Mouse (Mus musculus): ENCODE measurements at regions not wholly inside any gene's neighbourhood (a gene's known extent, or its start where the extent isn't known, plus 50 kb on each side); places are given as distances from the start of the nearest gene placed in this dataset.

DNA sequence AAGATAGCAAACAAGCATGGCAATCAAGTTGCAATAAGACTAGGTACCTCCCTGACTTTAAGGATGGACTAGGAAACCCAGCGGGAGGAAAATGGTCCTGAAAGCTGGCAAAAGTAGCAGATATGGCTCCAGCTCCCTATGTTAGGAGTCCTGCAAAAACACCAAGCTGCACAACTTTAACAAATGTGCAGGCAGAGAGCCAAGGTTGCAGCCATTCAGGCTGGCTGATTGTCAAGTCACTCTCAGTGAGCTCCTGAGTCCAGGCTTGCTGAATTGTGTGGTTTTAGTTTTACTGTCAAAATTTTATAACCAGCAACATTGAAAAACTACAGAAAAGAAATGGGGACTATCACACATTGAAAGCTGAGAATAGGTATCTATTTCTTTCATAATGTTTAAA lies 1122.8 kb upstream of the Slc10a2 start:
- Histone ChIP-seq H3K27me3 (no peaks in the 10 kb centered on the region), H3K36me3 (no peaks in the 10 kb centered on the region), H3K9me3 (no peaks in the 10 kb centered on the region), H3K4me1 (no peaks in the 10 kb centered on the region), H3K4me3 (no peak overlapping the region), H3K9ac (no peak overlapping the region), H3K27ac (no peak overlapping the region), H3K4me2 (replicated peaks) (no peak overlapping the region)
- no peak for ATAC-seq (ENCODE audit: insufficient number of reproducible peaks, insufficient read depth, low FRiP score, low TSS enrichment)
- 80% methylated on average over 1 of the region's 1 CpGs for WGBS

DNA sequence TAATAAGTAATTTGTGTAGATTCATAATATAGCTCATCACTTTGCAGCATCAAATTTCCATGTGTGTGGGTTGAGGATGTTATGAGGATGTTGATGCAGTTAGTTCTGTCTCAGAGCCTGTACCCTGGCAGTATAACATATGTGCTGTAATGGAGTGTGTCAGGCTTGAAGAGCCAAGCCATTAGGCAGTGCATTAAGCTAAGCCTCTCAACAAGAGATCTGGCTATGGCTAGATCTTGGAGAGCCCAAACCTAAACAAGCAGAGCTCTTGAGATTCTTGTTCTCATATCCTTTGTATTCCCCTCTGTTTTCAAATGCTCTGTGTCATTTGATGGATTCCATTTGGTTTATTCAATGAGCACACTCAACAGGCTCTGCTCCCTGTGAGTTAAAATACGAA lies 1120.0 kb upstream of the Slc10a2 start:
- Histone ChIP-seq H3K4me2 (replicated peaks) (no peak overlapping the region), H3K4me3 (no peak overlapping the region), H3K9ac (no peak overlapping the region), H3K9me3 (no peaks in the 10 kb centered on the region), H3K27me3 (no peaks in the 10 kb centered on the region), H3K36me3 (no peaks in the 10 kb centered on the region), H3K4me1 (no peaks in the 10 kb centered on the region), H3K27ac (no peak overlapping the region)
- WGBS, result 94% methylated on average over 1 of the region's 1 CpGs
- no peak for ATAC-seq (ENCODE audit: insufficient number of reproducible peaks, insufficient read depth, low FRiP score, low TSS enrichment)

DNA sequence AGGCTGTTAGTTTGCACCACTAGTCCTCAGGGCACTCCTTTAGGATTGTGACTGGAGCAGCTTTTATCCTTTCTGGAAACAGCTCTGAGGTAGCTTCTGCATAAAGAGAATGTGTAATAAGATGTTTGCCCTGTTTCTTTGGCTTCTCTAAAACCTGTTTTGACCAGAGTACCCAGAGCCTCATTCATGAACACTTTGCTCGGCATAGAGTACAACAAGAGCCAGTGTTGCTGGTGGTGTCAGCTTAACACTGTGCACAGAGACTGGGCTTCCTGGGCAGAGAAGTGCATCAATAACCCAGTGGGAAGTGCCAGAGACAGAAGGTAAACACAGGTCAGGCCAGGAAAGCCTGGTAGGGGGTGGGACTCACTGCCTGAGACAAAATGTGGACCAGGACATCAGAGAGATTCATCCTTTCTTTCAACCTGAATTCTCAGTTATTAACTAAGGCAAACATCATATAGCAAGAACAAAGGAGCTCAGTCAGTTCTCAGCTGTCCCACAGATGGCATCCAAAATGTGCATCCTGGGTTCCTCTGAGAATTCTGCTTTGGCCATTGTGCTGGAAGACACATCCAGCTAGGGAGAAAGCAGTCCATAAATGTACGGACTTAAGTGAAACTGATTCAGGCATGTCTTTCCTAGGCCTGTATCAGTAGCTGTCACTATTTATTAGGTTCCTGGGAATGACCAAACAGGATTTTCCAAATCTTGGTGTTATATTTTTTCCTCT lies 1102.6 kb upstream of the Slc10a2 start:
- Histone ChIP-seq H3K9me3 (no peaks in the 10 kb centered on the region), H3K4me2 (replicated peaks) (no peak overlapping the region), H3K27me3 (no peaks in the 10 kb centered on the region), H3K4me1 (no peaks in the 10 kb centered on the region), H3K36me3 (no peaks in the 10 kb centered on the region), H3K9ac (no peak overlapping the region), H3K27ac (no peak overlapping the region), H3K4me3 (no peak overlapping the region)
- 32% methylated on average over 2 of the region's 2 CpGs for WGBS
- ATAC-seq (ENCODE audit: insufficient number of reproducible peaks, insufficient read depth, low FRiP score, low TSS enrichment), result no peak

DNA sequence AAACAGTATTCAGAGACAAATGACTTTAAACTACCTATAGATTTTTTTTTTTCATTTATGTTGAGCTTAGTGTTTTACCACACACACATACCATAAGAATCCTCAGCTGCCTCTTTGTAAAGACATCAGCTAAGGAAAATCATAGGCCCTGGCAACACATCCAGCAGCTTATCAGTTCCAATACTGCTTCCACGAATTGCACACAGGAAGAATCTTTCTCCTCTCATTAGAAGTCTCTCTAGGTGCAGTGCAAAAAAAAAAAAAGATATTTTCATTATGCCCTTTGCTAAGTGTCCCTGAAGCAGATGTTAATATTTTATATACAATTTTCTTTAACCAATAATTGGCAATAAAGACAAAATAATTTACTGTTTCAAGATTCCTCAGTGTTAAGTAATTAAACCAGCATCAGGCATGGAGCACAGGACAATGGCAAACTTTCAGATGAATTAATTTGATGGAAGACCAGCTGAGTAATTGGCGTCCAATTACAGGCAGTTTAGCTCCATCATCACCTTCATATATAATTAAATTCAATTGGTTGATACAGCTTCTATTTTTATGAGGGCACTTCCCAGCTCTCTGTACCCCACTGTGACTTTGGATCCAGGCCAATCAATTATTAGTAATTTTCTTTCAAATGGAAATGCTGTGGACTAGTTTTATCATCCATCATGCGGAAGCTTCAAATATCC lies 1099.0 kb upstream of the Slc10a2 start:
- no peak for ATAC-seq (ENCODE audit: insufficient number of reproducible peaks, insufficient read depth, low FRiP score, low TSS enrichment)
- 75% methylated on average over 3 of the region's 3 CpGs for WGBS

DNA sequence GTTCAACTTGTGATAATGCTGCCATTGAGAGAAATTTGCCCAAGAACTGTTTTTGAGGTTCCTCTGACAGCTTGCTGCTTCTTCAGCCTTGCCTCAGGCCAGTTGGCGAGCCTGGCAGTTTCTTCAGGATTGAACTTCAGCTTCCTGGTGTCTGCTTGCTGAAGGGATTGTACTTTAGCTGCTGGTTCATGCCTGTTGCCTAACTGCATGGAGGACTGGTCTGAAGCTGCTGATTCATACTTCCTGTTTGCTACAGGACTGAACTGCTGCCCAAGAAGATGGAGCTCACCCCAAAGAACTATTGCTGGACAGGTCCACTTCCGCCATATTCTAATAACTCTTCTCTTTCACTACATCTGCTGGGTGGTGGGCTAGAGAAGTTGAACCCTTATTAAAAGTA lies 1086.3 kb upstream of the Slc10a2 start:
- Histone ChIP-seq H3K4me3 (no peak overlapping the region), H3K4me2 (replicated peaks) (no peak overlapping the region), H3K27me3 (no peaks in the 10 kb centered on the region), H3K27ac (no peak overlapping the region), H3K36me3 (no peaks in the 10 kb centered on the region), H3K9ac (no peak overlapping the region), H3K4me1 (no peaks in the 10 kb centered on the region), H3K9me3 (no peaks in the 10 kb centered on the region)
- no peak for ATAC-seq (ENCODE audit: insufficient number of reproducible peaks, insufficient read depth, low FRiP score, low TSS enrichment)
- WGBS, result 80% methylated on average over 2 of the region's 2 CpGs

More for the DNA sequence above, 1099.0 kb upstream of the Slc10a2 start:
- no peaks in the 10 kb centered on the region for H3K4me1 ChIP-seq
- no peak overlapping the region for H3K9ac ChIP-seq
- H3K4me2 ChIP-seq (replicated peaks), result no peak overlapping the region
- no peak overlapping the region for H3K4me3 ChIP-seq
- no peaks in the 10 kb centered on the region for H3K9me3 ChIP-seq
- H3K36me3 ChIP-seq, result no peaks in the 10 kb centered on the region
- H3K27ac ChIP-seq, result no peak overlapping the region
- no peaks in the 10 kb centered on the region for H3K27me3 ChIP-seq

DNA sequence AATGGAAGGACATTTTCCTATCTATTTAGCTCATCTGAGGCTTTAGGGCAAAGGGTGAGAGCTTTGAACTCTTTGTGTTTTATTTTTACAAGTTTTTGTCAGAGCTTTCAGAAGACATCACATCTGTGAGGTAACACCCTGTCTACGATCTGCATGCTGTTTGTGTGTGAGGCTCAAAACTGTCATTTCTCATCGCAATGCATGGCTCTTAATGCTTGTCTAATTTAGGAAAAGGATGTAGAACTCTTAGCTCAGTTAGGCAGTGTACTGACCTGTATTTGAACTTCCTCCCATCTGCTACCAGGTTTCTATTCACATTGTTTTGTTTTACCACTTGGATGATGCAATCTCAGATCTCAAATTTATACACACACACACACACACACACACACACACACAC lies 1083.3 kb upstream of the Slc10a2 start:
- WGBS, result 57% methylated on average over 2 of the region's 2 CpGs
- Histone ChIP-seq H3K27me3 (no peaks in the 10 kb centered on the region), H3K9ac (no peak overlapping the region), H3K4me3 (no peak overlapping the region), H3K9me3 (no peaks in the 10 kb centered on the region), H3K27ac (no peak overlapping the region), H3K36me3 (no peaks in the 10 kb centered on the region), H3K4me1 (no peaks in the 10 kb centered on the region), H3K4me2 (replicated peaks) (no peak overlapping the region)
- no peak for ATAC-seq (ENCODE audit: insufficient number of reproducible peaks, insufficient read depth, low FRiP score, low TSS enrichment)

DNA sequence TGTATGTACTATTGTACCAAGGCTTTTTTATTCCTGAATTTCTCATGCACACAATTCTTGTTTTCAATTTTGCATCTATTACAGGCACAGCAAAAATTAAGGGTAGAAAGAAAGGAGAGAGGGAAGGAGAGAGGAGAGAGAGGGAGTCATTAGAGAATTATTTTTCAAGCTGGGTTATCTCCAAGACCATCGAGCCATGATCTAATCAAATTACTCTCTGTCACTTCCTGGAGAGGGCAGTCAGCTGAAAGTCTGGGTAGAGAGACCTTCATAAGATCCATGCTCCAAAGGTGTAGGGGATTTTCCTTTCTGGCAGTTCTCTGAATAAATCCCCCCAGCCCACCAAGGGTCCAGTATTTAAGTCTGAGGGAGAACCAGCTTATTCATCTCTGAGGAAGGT lies 1081.4 kb upstream of the Slc10a2 start:
- Histone ChIP-seq H3K9me3 (no peaks in the 10 kb centered on the region), H3K36me3 (no peaks in the 10 kb centered on the region), H3K9ac (no peak overlapping the region), H3K4me3 (no peak overlapping the region), H3K4me1 (no peaks in the 10 kb centered on the region), H3K27me3 (no peaks in the 10 kb centered on the region), H3K27ac (no peak overlapping the region), H3K4me2 (replicated peaks) (no peak overlapping the region)
- ATAC-seq (ENCODE audit: insufficient number of reproducible peaks, insufficient read depth, low FRiP score, low TSS enrichment), result no peak
- WGBS, result 38% methylated on average over 1 of the region's 1 CpGs

DNA sequence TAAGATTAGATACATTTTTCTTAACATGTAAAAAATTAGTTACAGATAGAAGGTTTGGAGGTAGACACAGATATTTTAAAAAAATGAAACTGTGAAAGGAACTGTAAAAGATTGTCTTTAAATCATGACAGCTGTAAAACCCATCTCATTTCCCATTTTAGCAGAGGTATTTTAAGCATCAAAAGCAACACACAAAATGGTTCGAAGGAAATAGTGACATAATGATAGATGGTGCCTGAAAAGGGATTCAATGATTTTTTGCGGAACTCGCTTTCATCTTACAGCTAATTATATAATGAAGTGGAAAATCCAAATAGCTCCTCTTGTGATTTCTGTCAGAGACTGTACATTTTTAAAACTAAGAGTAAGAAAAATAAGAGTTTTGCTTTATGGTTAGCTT lies 1074.5 kb upstream of the Slc10a2 start:
- Histone ChIP-seq H3K4me2 (replicated peaks) (no peak overlapping the region), H3K27ac (no peak overlapping the region), H3K36me3 (no peaks in the 10 kb centered on the region), H3K27me3 (no peaks in the 10 kb centered on the region), H3K4me1 (no peaks in the 10 kb centered on the region), H3K4me3 (no peak overlapping the region), H3K9ac (no peak overlapping the region), H3K9me3 (no peaks in the 10 kb centered on the region)
- 63% methylated on average over 3 of the region's 3 CpGs for WGBS
- no peak for ATAC-seq (ENCODE audit: insufficient number of reproducible peaks, insufficient read depth, low FRiP score, low TSS enrichment)

DNA sequence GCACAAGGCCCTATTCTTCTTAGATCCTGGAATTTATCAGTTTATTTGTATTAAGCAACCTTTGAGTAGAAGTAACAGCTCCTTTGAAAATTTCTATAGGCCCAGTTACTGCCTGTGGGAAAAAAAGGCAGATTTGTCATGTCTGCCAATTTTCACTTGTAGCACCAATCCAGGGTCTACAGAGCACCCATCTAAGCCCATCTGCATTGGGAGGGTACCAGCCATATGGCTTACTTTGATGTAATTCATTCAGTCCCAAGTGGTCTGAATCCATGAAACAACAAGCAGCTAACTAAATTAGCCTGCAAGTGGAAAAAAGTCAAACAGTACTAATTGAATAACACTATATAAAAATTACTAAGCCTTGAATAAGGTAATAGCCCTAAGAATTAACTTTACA lies 1061.3 kb upstream of the Slc10a2 start:
- H3K27ac ChIP-seq, result no peak overlapping the region
- H3K9ac ChIP-seq, result no peak overlapping the region
- no peaks in the 10 kb centered on the region for H3K27me3 ChIP-seq
- no peaks in the 10 kb centered on the region for H3K36me3 ChIP-seq
- H3K4me1 ChIP-seq, result no peaks in the 10 kb centered on the region
- no peak overlapping the region for H3K4me2 ChIP-seq (replicated peaks)
- ATAC-seq (ENCODE audit: insufficient number of reproducible peaks, insufficient read depth, low FRiP score, low TSS enrichment), result no peak
- no peaks in the 10 kb centered on the region for H3K9me3 ChIP-seq
- H3K4me3 ChIP-seq, result no peak overlapping the region

- Histone ChIP-seq H3K9me3 (no peaks in the 10 kb centered on the region), H3K36me3 (no peaks in the 10 kb centered on the region), H3K27ac (no peak overlapping the region), H3K9ac (no peak overlapping the region), H3K4me3 (no peak overlapping the region), H3K27me3 (no peaks in the 10 kb centered on the region), H3K4me1 (no peaks in the 10 kb centered on the region), H3K4me2 (replicated peaks) (no peak overlapping the region)
- 62% methylated on average over 3 of the region's 3 CpGs for WGBS
- ATAC-seq (ENCODE audit: insufficient number of reproducible peaks, insufficient read depth, low FRiP score, low TSS enrichment), result no peak
Observed at GRCm38 (mm10) chr8:6165230-6165629, 1060.1 kb upstream of the Slc10a2 start.

- no peak for ATAC-seq (ENCODE audit: insufficient number of reproducible peaks, insufficient read depth, low FRiP score, low TSS enrichment)
- Histone ChIP-seq H3K4me3 (no peak overlapping the region), H3K4me1 (no peaks in the 10 kb centered on the region), H3K9ac (no peak overlapping the region), H3K27me3 (no peaks in the 10 kb centered on the region), H3K36me3 (no peaks in the 10 kb centered on the region), H3K4me2 (replicated peaks) (no peak overlapping the region), H3K27ac (no peak overlapping the region), H3K9me3 (no peaks in the 10 kb centered on the region)
- 70% methylated on average over 1 of the region's 1 CpGs for WGBS
Observed at GRCm38 (mm10) chr8:6164758-6165157, 1059.6 kb upstream of the Slc10a2 start.

GRCm38 (mm10) chr8:6144588-6144987 lies 1039.4 kb upstream of the Slc10a2 start:
- no peaks in the 10 kb centered on the region for H3K4me1 ChIP-seq
- no peaks in the 10 kb centered on the region for H3K27me3 ChIP-seq
- H3K36me3 ChIP-seq, result no peaks in the 10 kb centered on the region
- no peak overlapping the region for H3K9ac ChIP-seq
- H3K27ac ChIP-seq, result no peak overlapping the region
- no peak overlapping the region for H3K4me3 ChIP-seq
- no peaks in the 10 kb centered on the region for H3K9me3 ChIP-seq
- H3K4me2 ChIP-seq (replicated peaks), result no peak overlapping the region
- no peak for ATAC-seq (ENCODE audit: insufficient number of reproducible peaks, insufficient read depth, low FRiP score, low TSS enrichment)
- WGBS, result 71% methylated on average over 4 of the region's 4 CpGs

Measured in embryonic facial prominence, embryonic 12.5 days (tissue).